Comparison of ENCODE assay signal across 8 mouse cellular contexts in the genomic region with DNA sequence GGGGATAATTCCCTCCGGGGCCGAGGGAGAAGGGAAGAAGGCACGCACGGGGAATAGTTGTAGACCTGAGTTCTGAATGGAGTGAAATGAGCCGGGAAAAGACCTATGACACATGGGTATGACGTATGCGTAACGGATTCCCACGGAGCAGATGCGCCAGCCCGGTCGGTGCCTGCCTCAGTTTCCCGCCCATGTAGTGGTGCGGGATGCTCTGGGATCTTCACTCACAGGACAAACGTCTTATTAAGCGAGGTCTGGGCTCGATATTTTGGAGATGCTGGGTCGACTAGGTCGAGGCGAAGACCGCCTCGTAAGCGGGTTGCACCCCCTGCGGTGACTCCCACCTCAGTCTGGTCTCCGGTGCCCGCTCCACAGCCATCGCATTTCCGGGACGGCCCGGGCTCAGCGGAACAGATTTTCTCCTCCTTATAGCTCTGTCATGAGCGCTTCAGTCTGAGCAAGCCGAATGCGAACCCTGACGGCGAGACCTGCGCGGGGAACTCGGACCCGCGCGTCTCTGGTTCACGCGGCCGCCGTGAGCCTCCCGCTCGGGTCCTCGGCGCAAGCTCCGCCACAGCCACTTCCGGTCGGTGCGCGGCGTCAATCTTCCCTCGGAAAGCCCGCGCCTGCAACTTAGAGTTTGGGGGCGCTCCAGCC. TPM values are rescaled to one million over a fixed set of nuclear protein-coding genes. Genes with fewer than 3 reads are reported as not detected.
A peak's percentile ranks its signal among the peaks of the same experiment; 100 is the strongest.
DNase-seq lines count a peak whose midpoint lies in the region; ATAC-seq and TF ChIP-seq lines count a peak whose summit lies in the region.

Zdhhc6 (minus strand) TSS at position 581 of the 657 bp plus-strand sequence.

- peak within 1 kb of the TSS; percentile 77 for H3K9ac ChIP-seq in forebrain, postnatal 0 days
- peak within 1 kb of the TSS; percentile 77 for H3K9ac ChIP-seq in liver, embryonic 15.5 days
- peak within 1 kb of the TSS; percentile 74 for H3K9ac ChIP-seq in neural tube, embryonic 12.5 days

- peaks cover 10% of the 10 kb centered on the region; the same call in 1 of the 2 replicates for H3K36me3 ChIP-seq in forebrain, postnatal 0 days (ENCODE audit: insufficient read depth)
- peaks cover 30% of the 10 kb centered on the region for H3K36me3 ChIP-seq in liver, embryonic 15.5 days (replicated peaks)
- peaks cover 19% of the 10 kb centered on the region for H3K36me3 ChIP-seq in neural tube, embryonic 12.5 days

- no peaks in the 10 kb centered on the region for H3K27me3 ChIP-seq in forebrain, postnatal 0 days (ENCODE audit: insufficient read depth, low read length)
- H3K27me3 ChIP-seq in liver, embryonic 15.5 days = no peaks in the 10 kb centered on the region
- no peaks in the 10 kb centered on the region for H3K27me3 ChIP-seq in neural tube, embryonic 12.5 days (replicated peaks)

- H3K9me3 ChIP-seq in forebrain, postnatal 0 days (ENCODE audit: low read length) = no peaks in the 10 kb centered on the region
- no peaks in the 10 kb centered on the region for H3K9me3 ChIP-seq in liver, embryonic 15.5 days (replicated peaks)
- H3K9me3 ChIP-seq in neural tube, embryonic 12.5 days = no peaks in the 10 kb centered on the region

- DNase-seq in MEL-GATA-1-ER (ENCODE audit: extremely low read depth, low read depth) = peak; percentile 56
- DNase-seq in cerebellum, adult 8-10 months = peak; percentile 84
- DNase-seq in forebrain, postnatal 0 days = peak; percentile 92
- DNase-seq in heart, postnatal 25 days (ENCODE audit: low spot score) = peak; percentile 54
- DNase-seq in layer of hippocampus, adult 11-12 months (ENCODE audit: low spot score) = peak; percentile 76
- peak; percentile 85 for DNase-seq in thymus, postnatal 0 days (ENCODE audit: low spot score)

- peak within 1 kb of the TSS; percentile 64 for H3K4me3 ChIP-seq in forebrain, postnatal 0 days (ENCODE audit: low read depth, low read length)
- peak within 1 kb of the TSS; percentile 80 for H3K4me3 ChIP-seq in liver, embryonic 15.5 days (replicated peaks)
- H3K4me3 ChIP-seq in neural tube, embryonic 12.5 days = peak within 1 kb of the TSS; percentile 79

- peak; percentile 25; the same call in 1 of the 2 replicates for TF ChIP-seq CTCF in forebrain, postnatal 0 days (IDR thresholded peaks at IDR 0.05; ENCODE audit: low read depth)

- H3K4me2 ChIP-seq in forebrain, postnatal 0 days (ENCODE audit: low read depth) = peak within 1 kb of the TSS; percentile 89
- H3K4me2 ChIP-seq in liver, embryonic 15.5 days = peak within 1 kb of the TSS; percentile 92
- peak within 1 kb of the TSS; percentile 93 for H3K4me2 ChIP-seq in neural tube, embryonic 12.5 days (replicated peaks)

- peak within 1 kb of the TSS; percentile 80 for H3K27ac ChIP-seq in forebrain, postnatal 0 days (ENCODE audit: low read depth, low read length)
- peak within 1 kb of the TSS; percentile 90 for H3K27ac ChIP-seq in liver, embryonic 15.5 days (replicated peaks)
- peak within 1 kb of the TSS; percentile 53; the same call in 1 of the 2 replicates for H3K27ac ChIP-seq in neural tube, embryonic 12.5 days

- intact Hi-C loops in heart, postnatal 25 days (cut with DNase I) = loop anchor here (10.0 kb wide), 1 partner anchor 211 kb away; no protein-coding TSS in a partner anchor

- peaks cover 10% of the 10 kb centered on the region for H3K4me1 ChIP-seq in forebrain, postnatal 0 days (ENCODE audit: insufficient read depth)
- peaks cover 42% of the 10 kb centered on the region for H3K4me1 ChIP-seq in liver, embryonic 15.5 days (replicated peaks)
- H3K4me1 ChIP-seq in neural tube, embryonic 12.5 days = peaks cover 15% of the 10 kb centered on the region; the same call in 1 of the 2 replicates

- WGBS in forebrain, postnatal 0 days = under 1% methylated on average over 60 of the region's 60 CpGs
- under 1% methylated on average over 60 of the region's 60 CpGs for WGBS in liver, embryonic 15.5 days (ENCODE audit: insufficient replicate concordance)
- WGBS in neural tube, embryonic 12.5 days = under 1% methylated on average over 60 of the region's 60 CpGs

- peak; percentile 84 for ATAC-seq in forebrain, postnatal 0 days
- peak; percentile 71 for ATAC-seq in liver, embryonic 15.5 days (ENCODE audit: insufficient read depth)
- peak; percentile 79 for ATAC-seq in neural tube, embryonic 12.5 days (ENCODE audit: low FRiP score, low read depth)

RNA-seq across cellular contexts. Expression of gene Zdhhc6, which starts in this region (rescaled TPM):
- 35.2 and 39.4 TPM in 2 replicates for total RNA-seq in forebrain, postnatal 0 days (2014; rRNA removed)
- polyA plus RNA-seq in forebrain, postnatal 0 days (2015; fragmentation: Nextera tagmentation; extraction: Ambion mirVana) = 32.8 and 48.0 TPM in 2 replicates
- 10 to 100 TPM; 19.1 to 19.3 TPM for total RNA-seq in heart, postnatal 25 days (2021)
- polyA plus RNA-seq in liver, embryonic 15.5 days (2015; fragmentation: Nextera tagmentation; extraction: Ambion mirVana) = 49.0 and 51.4 TPM in 2 replicates
- 90.2 and 92.6 TPM in 2 replicates for polyA plus RNA-seq in neural tube, embryonic 12.5 days (2016; fragmentation: Nextera tagmentation; extraction: Ambion mirVana)
- 73.4 and 75.9 TPM in 2 replicates for polyA plus RNA-seq in thymus, postnatal 0 days (2015; fragmentation: Nextera tagmentation; extraction: Ambion mirVana)

Comparison
In these comparisons a context has a peak if more than half of its experiments do, and no peak if none do; other contexts are left out.
1. Peak in every context shown above with its lines: DNase-seq, ATAC-seq, H3K4me3 ChIP-seq and H3K27ac ChIP-seq.